Mouse (Mus musculus) ES-Bruce4 (cell line): Measurements from ENCODE around the gene Slc16a6.

Experiments used
- CTCF ChIP-seq: IDR thresholded peaks from one replicate; pipeline ENCODE4 v1.8.1; 2011; ENCODE audit warnings: low read depth, low read length
- EP300 ChIP-seq: IDR thresholded peaks from 2 replicates; pipeline ENCODE4 v1.6.1; 2011; ENCODE audit warnings: low read depth, low read length; ENCODE audit not compliant: insufficient read depth
- POLR2A ChIP-seq: IDR thresholded peaks from one replicate; pipeline ENCODE4 v1.8.1; 2011; ENCODE audit warnings: low read length; ENCODE audit not compliant: insufficient read depth

GRCm38 (mm10) chr11:109465068-109465467, 8.3 kb downstream of the Slc16a6 start:
- TF ChIP-seq CTCF (no peak), EP300 (no peak), POLR2A (no peak)
